Comparison of ENCODE assay signal across 13 mouse cellular contexts in the genomic region with DNA sequence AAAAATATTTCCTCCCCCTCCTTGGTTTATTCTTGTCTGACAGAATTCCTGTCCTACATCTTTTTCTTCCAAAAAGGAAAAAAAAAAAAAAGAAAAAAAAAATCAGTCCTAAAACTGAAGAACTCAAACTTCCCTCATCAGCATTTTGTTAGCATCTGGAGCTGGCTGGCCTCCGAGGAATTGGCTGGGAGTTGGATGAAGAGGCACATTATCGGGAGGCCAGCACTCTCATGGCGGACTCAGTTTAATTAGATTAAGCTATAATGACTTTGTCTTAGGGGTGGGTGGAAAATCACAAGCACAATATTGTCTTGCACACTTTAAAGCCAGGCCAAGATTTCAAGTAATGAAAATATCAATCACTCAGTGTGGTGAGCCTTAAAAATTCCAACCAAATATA.
"Had no signal": no experiment of that assay in that cellular context is flagged by ENCODE, and none has a peak within 500 bp of the region (broad histone marks: within the 10 kb centered on the region; RNA-seq: fewer than 3 reads in every experiment).

No protein-coding gene starts in this region.

- H3K27me3 ChIP-seq: liver, embryonic 15.5 days; lung, embryonic 15.5 days; megakaryocyte, embryonic 14.5 days; midbrain, embryonic 15.5 days; neural tube, embryonic 12.5 days had no signal

- H3K4me2 ChIP-seq: liver, embryonic 11.5 days; liver, embryonic 15.5 days; lung, embryonic 15.5 days; midbrain, embryonic 11.5 days; midbrain, embryonic 15.5 days; neural tube, embryonic 12.5 days had no signal

- H3K9ac ChIP-seq: liver, embryonic 15.5 days; lung, embryonic 15.5 days; midbrain, embryonic 15.5 days; neural tube, embryonic 12.5 days had no signal

- H3K9me3 ChIP-seq: limb, embryonic 10.5 days; liver, embryonic 15.5 days; lung, embryonic 15.5 days; midbrain, embryonic 15.5 days; neural tube, embryonic 12.5 days had no signal

- H3K36me3 ChIP-seq: limb, embryonic 10.5 days; liver, embryonic 15.5 days; lung, embryonic 15.5 days; midbrain, embryonic 15.5 days; neural tube, embryonic 12.5 days had no signal

- ATAC-seq: midbrain, embryonic 15.5 days had no signal

- H3K4me3 ChIP-seq: left cerebral cortex, adult 2 months; limb, embryonic 10.5 days; liver, embryonic 15.5 days; lung, embryonic 15.5 days; megakaryocyte, embryonic 14.5 days; midbrain, embryonic 15.5 days; neural tube, embryonic 12.5 days had no signal

- DNase-seq: kidney, adult 8-10 months; thymus, postnatal 4 days had no signal

- H3K27ac ChIP-seq: left cerebral cortex, adult 2 months; limb, embryonic 10.5 days; liver, embryonic 15.5 days; lung, embryonic 15.5 days; macrophage; midbrain, embryonic 15.5 days; neural tube, embryonic 12.5 days; stomach, postnatal 0 days had no signal

- H3K4me1 ChIP-seq: limb, embryonic 10.5 days; liver, embryonic 15.5 days; lung, embryonic 15.5 days; megakaryocyte, embryonic 14.5 days; midbrain, embryonic 15.5 days; neural tube, embryonic 12.5 days had no signal
